Mouse (Mus musculus) left cerebral cortex, adult 2 months (tissue): ENCODE measurements at regions not wholly inside any gene's neighbourhood (a gene's known extent, or its start where the extent isn't known, plus 50 kb on each side); places are given as distances from the start of the nearest gene placed in this dataset.

Source experiments
- DNase-seq, 2 experiments: peaks; one replicate each; pipeline ENCODE4 v3.0.0; 2021 to 2022; ENCODE audit warnings: low spot score in 2 of 2, mixed read lengths in 1 of 2; ENCODE audit errors: extremely low spot score in 1 of 2
- H3K27ac ChIP-seq: fragments of 200-600 bp; 2 replicates; pipeline ENCODE4 v1.8.1; 2022
- H3K4me3 ChIP-seq: fragments of 200-600 bp; 2 replicates; pipeline ENCODE4 v1.8.1; 2022
- CTCF ChIP-seq: fragments of 200-600 bp; IDR thresholded peaks from 2 replicates; pipeline ENCODE4 v1.8.1; 2022; ENCODE audit warnings: antibody characterized with exemption, mild to moderate bottlenecking, moderate library complexity
- intact Hi-C: fragments of 180-260 bp; cut with DNase I; formaldehyde crosslinking; loops from one replicate; pipeline ENCODE4 v1.15.1; 2025

GRCm38 (mm10) chr11:35065959-35066414 lies 55.0 kb upstream of the Slit3 start:
- Histone ChIP-seq H3K27ac (no peak overlapping the region), H3K4me3 (no peak overlapping the region)
- TF ChIP-seq CTCF: no peak
- intact Hi-C loops: no loop called here
- DNase-seq: no peak

- H3K4me3 ChIP-seq: no peak overlapping the region
- no peak for DNase-seq
- intact Hi-C loops: no loop called here
- no peak for TF ChIP-seq CTCF
- no peak overlapping the region for H3K27ac ChIP-seq
Observed at GRCm38 (mm10) chr11:35057791-35058190, 63.2 kb upstream of the Slit3 start.

- Histone ChIP-seq H3K4me3 (no peak overlapping the region), H3K27ac (no peak overlapping the region)
- intact Hi-C loops: no loop called here
- no peak for DNase-seq
- no peak for TF ChIP-seq CTCF
Observed at GRCm38 (mm10) chr11:35055496-35056125, 65.4 kb upstream of the Slit3 start.

- no peak for TF ChIP-seq CTCF
- Histone ChIP-seq H3K4me3 (no peak overlapping the region), H3K27ac (no peak overlapping the region)
- DNase-seq: no peak
- intact Hi-C loops: no loop called here
Observed at GRCm38 (mm10) chr11:35053613-35053950, 67.4 kb upstream of the Slit3 start.

GRCm38 (mm10) chr11:35052856-35053612 lies 68.0 kb upstream of the Slit3 start:
- TF ChIP-seq CTCF: no peak
- Histone ChIP-seq H3K4me3 (no peak overlapping the region), H3K27ac (no peak overlapping the region)
- no peak for DNase-seq
- intact Hi-C loops: no loop called here

- H3K27ac ChIP-seq: no peak overlapping the region
- H3K4me3 ChIP-seq: no peak overlapping the region
- intact Hi-C loops: no loop called here
- no peak for TF ChIP-seq CTCF
- no peak for DNase-seq
Observed at GRCm38 (mm10) chr11:35049663-35050215, 71.3 kb upstream of the Slit3 start.

- intact Hi-C loops: no loop called here
- H3K4me3 ChIP-seq: no peak overlapping the region
- no peak for DNase-seq
- H3K27ac ChIP-seq: no peak overlapping the region
- TF ChIP-seq CTCF: no peak
Observed at GRCm38 (mm10) chr11:35044659-35045058, 76.4 kb upstream of the Slit3 start.

GRCm38 (mm10) chr11:35024448-35024847 lies 96.6 kb upstream of the Slit3 start:
- no peak overlapping the region for H3K4me3 ChIP-seq
- intact Hi-C loops: no loop called here
- H3K27ac ChIP-seq: no peak overlapping the region
- no peak for DNase-seq
- no peak for TF ChIP-seq CTCF

- Histone ChIP-seq H3K4me3 (no peak overlapping the region), H3K27ac (no peak overlapping the region)
- intact Hi-C loops: no loop called here
- TF ChIP-seq CTCF: no peak
- no peak for DNase-seq
Observed at GRCm38 (mm10) chr11:35023813-35024212, 97.2 kb upstream of the Slit3 start.

- no peak overlapping the region for H3K27ac ChIP-seq
- no peak for TF ChIP-seq CTCF
- peak in 1 of 2 experiments; percentile 23 for DNase-seq
- intact Hi-C loops: no loop called here
- H3K4me3 ChIP-seq: no peak overlapping the region
Observed at GRCm38 (mm10) chr11:35021990-35022625, 98.9 kb upstream of the Slit3 start.

GRCm38 (mm10) chr11:35016998-35017397 lies 104.0 kb upstream of the Slit3 start:
- no peak for TF ChIP-seq CTCF
- intact Hi-C loops: loop anchor here (10.0 kb wide), 1 partner anchor 248 kb away; no protein-coding TSS in a partner anchor
- Histone ChIP-seq H3K27ac (no peak overlapping the region), H3K4me3 (no peak overlapping the region)
- no peak for DNase-seq
